Mouse (Mus musculus): ENCODE results near the gene R3hcc1l. TPM values are rescaled to one million over a fixed set of nuclear protein-coding genes. Genes with fewer than 3 reads are reported as not detected.

Gene R3hcc1l
- polyA plus RNA-seq, 1 experiment from 2014 or later, result 11.3 TPM

- Histone ChIP-seq H3K9ac (ENCODE audit: low read length) (no peak overlapping the region), H3K4me3 (ENCODE audit: low read depth, low read length) (no peak overlapping the region), H3K27me3 (ENCODE audit: control insufficient read depth, insufficient read depth, low read length) (no peaks in the 10 kb centered on the region), H3K4me1 (replicated peaks; ENCODE audit: control insufficient read depth, insufficient read depth) (no peaks in the 10 kb centered on the region), H3K27ac (replicated peaks) (no peak overlapping the region), H3K9me3 (ENCODE audit: control insufficient read depth, low read length) (no peaks in the 10 kb centered on the region), H3K36me3 (ENCODE audit: control insufficient read depth, insufficient read depth, low read length) (peaks cover 4% of the 10 kb centered on the region; the same call in 1 of the 2 replicates), H3K4me2 (replicated peaks; ENCODE audit: low read depth) (no peak overlapping the region)
- no peak for TF ChIP-seq CTCF (IDR thresholded peaks at IDR 0.05; ENCODE audit: low read depth)
- TF ChIP-seq EP300 (optimal IDR thresholded peaks at IDR 0.05), result no peak
- DNase-seq (ENCODE audit: low spot score), result no peak
- 98% methylated on average over 3 of the region's 3 CpGs for WGBS
- no peak for ATAC-seq (ENCODE audit: low FRiP score, low TSS enrichment)
These were observed 44.4 kb downstream of the R3hcc1l start for GRCm38 (mm10) chr19:42562981-42563380.

- TF ChIP-seq EP300 (optimal IDR thresholded peaks at IDR 0.05) (no peak), CTCF (IDR thresholded peaks at IDR 0.05; ENCODE audit: low read depth) (no peak)
- Histone ChIP-seq H3K27ac (replicated peaks) (no peak overlapping the region), H3K4me2 (replicated peaks; ENCODE audit: low read depth) (no peak overlapping the region), H3K4me1 (replicated peaks; ENCODE audit: control insufficient read depth, insufficient read depth) (no peaks in the 10 kb centered on the region), H3K36me3 (ENCODE audit: control insufficient read depth, insufficient read depth, low read length) (peaks cover 4% of the 10 kb centered on the region; the same call in 1 of the 2 replicates), H3K27me3 (ENCODE audit: control insufficient read depth, insufficient read depth, low read length) (no peaks in the 10 kb centered on the region), H3K4me3 (ENCODE audit: low read depth, low read length) (no peak overlapping the region), H3K9ac (ENCODE audit: low read length) (no peak overlapping the region), H3K9me3 (ENCODE audit: control insufficient read depth, low read length) (no peaks in the 10 kb centered on the region)
- 80% methylated on average over 3 of the region's 3 CpGs for WGBS
- ATAC-seq (ENCODE audit: low FRiP score, low TSS enrichment) (no peak), DNase-seq (ENCODE audit: low spot score) (no peak)
These were observed 45.2 kb downstream of the R3hcc1l start for GRCm38 (mm10) chr19:42563726-42564270.

GRCm38 (mm10) chr19:42566283-42567019, 47.9 kb downstream of the R3hcc1l start:
- Histone ChIP-seq H3K9me3 (ENCODE audit: control insufficient read depth, low read length) (no peaks in the 10 kb centered on the region), H3K4me2 (replicated peaks; ENCODE audit: low read depth) (no peak overlapping the region), H3K36me3 (ENCODE audit: control insufficient read depth, insufficient read depth, low read length) (peaks cover 4% of the 10 kb centered on the region; the same call in 1 of the 2 replicates), H3K27ac (replicated peaks) (no peak overlapping the region), H3K4me3 (ENCODE audit: low read depth, low read length) (no peak overlapping the region), H3K4me1 (replicated peaks; ENCODE audit: control insufficient read depth, insufficient read depth) (no peaks in the 10 kb centered on the region), H3K9ac (ENCODE audit: low read length) (no peak overlapping the region), H3K27me3 (ENCODE audit: control insufficient read depth, insufficient read depth, low read length) (no peaks in the 10 kb centered on the region)
- ATAC-seq (ENCODE audit: low FRiP score, low TSS enrichment), result no peak
- WGBS, result 88% methylated on average over 4 of the region's 4 CpGs
- TF ChIP-seq EP300 (optimal IDR thresholded peaks at IDR 0.05) (no peak), CTCF (IDR thresholded peaks at IDR 0.05; ENCODE audit: low read depth) (no peak)
- DNase-seq (ENCODE audit: low spot score), result no peak

- H3K27me3 ChIP-seq (ENCODE audit: control insufficient read depth, insufficient read depth, low read length), result no peaks in the 10 kb centered on the region
- H3K27ac ChIP-seq (replicated peaks), result no peak overlapping the region
- DNase-seq (ENCODE audit: low spot score) (no peak), ATAC-seq (ENCODE audit: low FRiP score, low TSS enrichment) (no peak)
- H3K4me1 ChIP-seq (replicated peaks; ENCODE audit: control insufficient read depth, insufficient read depth), result no peaks in the 10 kb centered on the region
- no peaks in the 10 kb centered on the region for H3K9me3 ChIP-seq (ENCODE audit: control insufficient read depth, low read length)
- TF ChIP-seq EP300 (optimal IDR thresholded peaks at IDR 0.05) (no peak), CTCF (IDR thresholded peaks at IDR 0.05; ENCODE audit: low read depth) (no peak)
- H3K9ac ChIP-seq (ENCODE audit: low read length), result no peak overlapping the region
- no peak overlapping the region for H3K4me3 ChIP-seq (ENCODE audit: low read depth, low read length)
- H3K4me2 ChIP-seq (replicated peaks; ENCODE audit: low read depth), result no peak overlapping the region
- H3K36me3 ChIP-seq (ENCODE audit: control insufficient read depth, insufficient read depth, low read length), result peaks cover 4% of the 10 kb centered on the region; the same call in 1 of the 2 replicates
These were observed 48.5 kb downstream of the R3hcc1l start for GRCm38 (mm10) chr19:42567020-42567419.

GRCm38 (mm10) chr19:42569076-42569475, 50.5 kb downstream of the R3hcc1l start:
- Histone ChIP-seq H3K9me3 (ENCODE audit: control insufficient read depth, low read length) (no peaks in the 10 kb centered on the region), H3K4me2 (replicated peaks; ENCODE audit: low read depth) (no peak overlapping the region), H3K4me3 (ENCODE audit: low read depth, low read length) (no peak overlapping the region), H3K4me1 (replicated peaks; ENCODE audit: control insufficient read depth, insufficient read depth) (no peaks in the 10 kb centered on the region), H3K27ac (replicated peaks) (no peak overlapping the region), H3K9ac (ENCODE audit: low read length) (no peak overlapping the region), H3K36me3 (ENCODE audit: control insufficient read depth, insufficient read depth, low read length) (0 out of 2 replicates have a peak, but pooled peaks cover 2% of the 10 kb centered on the region), H3K27me3 (ENCODE audit: control insufficient read depth, insufficient read depth, low read length) (no peaks in the 10 kb centered on the region)
- 63% methylated on average over 2 of the region's 2 CpGs for WGBS
- ATAC-seq (ENCODE audit: low FRiP score, low TSS enrichment), result no peak
- TF ChIP-seq EP300 (optimal IDR thresholded peaks at IDR 0.05) (no peak), CTCF (IDR thresholded peaks at IDR 0.05; ENCODE audit: low read depth) (no peak)
- no peak for DNase-seq (ENCODE audit: low spot score)

GRCm38 (mm10) chr19:42571291-42571690, 52.7 kb downstream of the R3hcc1l start:
- no peak overlapping the region for H3K4me3 ChIP-seq (ENCODE audit: low read depth, low read length)
- no peaks in the 10 kb centered on the region for H3K4me1 ChIP-seq (replicated peaks; ENCODE audit: control insufficient read depth, insufficient read depth)
- ATAC-seq (ENCODE audit: low FRiP score, low TSS enrichment), result no peak

More at GRCm38 (mm10) chr19:42571291-42571690, 52.7 kb downstream of the R3hcc1l start:
- Histone ChIP-seq H3K27ac (replicated peaks) (no peak overlapping the region), H3K27me3 (ENCODE audit: control insufficient read depth, insufficient read depth, low read length) (no peaks in the 10 kb centered on the region), H3K4me2 (replicated peaks; ENCODE audit: low read depth) (no peak overlapping the region), H3K9me3 (ENCODE audit: control insufficient read depth, low read length) (no peaks in the 10 kb centered on the region), H3K36me3 (ENCODE audit: control insufficient read depth, insufficient read depth, low read length) (0 out of 2 replicates have a peak, but pooled peaks cover 2% of the 10 kb centered on the region), H3K9ac (ENCODE audit: low read length) (no peak overlapping the region)
- no peak for DNase-seq (ENCODE audit: low spot score)
- WGBS, result 74% methylated on average over 4 of the region's 4 CpGs
- TF ChIP-seq EP300 (optimal IDR thresholded peaks at IDR 0.05), result no peak
- no peak for TF ChIP-seq CTCF (IDR thresholded peaks at IDR 0.05; ENCODE audit: low read depth)
